Mouse (Mus musculus) bone marrow, adult 2 months (tissue): ENCODE measurements around the gene Cpsf7. TPM values are rescaled to one million over a fixed set of nuclear protein-coding genes. Genes with fewer than 3 reads are reported as not detected.
A peak's percentile ranks its signal among the peaks of the same experiment; 100 is the strongest.

Experiments
- H3K27ac ChIP-seq: fragments of 200-500 bp; 2 replicates; pipeline ENCODE4 v1.5.1; 2012; ENCODE audit warnings: low read depth, mild to moderate bottlenecking, control low read depth, inconsistent platforms, low read length; ENCODE audit not compliant: control insufficient read depth, poor library complexity, insufficient read depth
- H3K4me1 ChIP-seq: fragments of 200-500 bp; 2 replicates; pipeline ENCODE4 v1.6.1; 2011; ENCODE audit warnings: low read length; ENCODE audit not compliant: control insufficient read depth, insufficient read depth
- H3K4me3 ChIP-seq: fragments of 200-500 bp; replicated peaks from 2 replicates; pipeline ENCODE3; 2011; ENCODE audit warnings: mild to moderate bottlenecking, low read depth, low read length, control low read depth; ENCODE audit not compliant: control insufficient read depth
- CTCF ChIP-seq: fragments of 200-500 bp; IDR thresholded peaks from 2 replicates; pipeline ENCODE4 v1.5.1; 2011; ENCODE audit warnings: low read length, control low read depth; ENCODE audit not compliant: control insufficient read depth, insufficient read depth
- POLR2A ChIP-seq: fragments of 200-500 bp; IDR thresholded peaks from 2 replicates; pipeline ENCODE4 v1.6.1; 2011; ENCODE audit warnings: low read depth, mild to moderate bottlenecking, control low read depth, low read length, borderline replicate concordance; ENCODE audit not compliant: control insufficient read depth
- WGBS: fragments of 180-500 bp; shearing (Covaris S2); methylation state at CpG from one replicate; pipeline ENCODE4 v1.1.7; 2018; 5-methylcytosine and 5-hydroxymethylcytosine counted together
- polyA plus RNA-seq: library from polyadenylated mRNA; stranded (reverse); fragments of >200 nt; gene quantifications from 2 replicates; pipeline ENCODE4 v1.2.4, GENCODE M21; 2011; ENCODE audit warnings: low replicate concordance; ENCODE audit not compliant: missing spikeins, insufficient read depth, insufficient read length

Cpsf7 gene
- 46.7 and 87.1 TPM in 2 replicates for polyA plus RNA-seq

DNA sequence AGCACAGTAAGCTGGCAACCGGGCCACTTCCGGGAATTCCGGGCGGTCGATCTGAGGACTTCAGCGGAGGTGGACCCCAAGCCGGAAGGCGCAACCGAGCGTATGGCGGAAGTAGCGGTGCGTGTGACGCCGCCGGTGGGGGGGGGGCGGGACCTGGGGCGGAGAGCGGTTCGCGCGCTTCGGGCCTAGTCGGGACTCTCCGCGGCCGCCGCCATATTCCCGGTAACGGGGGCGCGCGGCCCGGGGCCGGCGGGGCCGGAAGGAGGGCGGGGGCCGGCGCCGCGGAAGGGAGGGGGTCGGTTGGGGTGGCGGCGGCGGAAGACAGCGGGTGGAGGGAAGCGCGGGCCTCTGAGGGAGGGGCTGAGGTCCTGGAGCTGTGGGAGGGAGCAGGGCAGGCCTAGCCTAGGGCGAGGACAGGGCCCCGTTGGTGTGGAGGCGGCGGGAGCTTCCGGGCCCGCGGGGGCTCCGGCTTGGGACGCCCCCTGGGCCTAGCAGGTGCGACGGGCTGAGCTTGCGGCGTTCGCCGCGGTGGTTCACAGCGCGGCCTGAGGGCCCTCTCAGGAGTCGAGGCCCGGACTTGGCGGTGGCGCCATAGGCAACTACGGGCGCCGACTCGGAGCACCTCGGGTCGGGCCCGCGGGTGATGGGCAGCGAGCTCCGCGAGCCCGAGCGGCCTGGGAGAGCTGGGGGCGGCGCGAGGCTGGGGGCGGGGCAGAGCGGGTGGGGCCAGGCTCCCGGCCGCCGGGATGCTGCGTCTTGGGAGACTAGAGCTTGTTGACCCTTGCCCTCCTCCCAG is at the start of gene Cpsf7:
Cpsf7 (plus strand) TSS at position 161 of the 796 bp plus-strand sequence.
- Histone ChIP-seq H3K4me1 (peaks cover 1% of the 10 kb centered on the region), H3K4me3 (peak within 1 kb of the TSS; percentile 100), H3K27ac (peak within 1 kb of the TSS; percentile 98)
- WGBS, result under 1% methylated on average over 89 of the region's 93 CpGs
- TF ChIP-seq POLR2A (peak; percentile 68; the same call in 1 of the 2 replicates), CTCF (no peak)

GRCm38 (mm10) chr19:10479541-10479940 is 45.5 kb upstream of the Cpsf7 start:
- Histone ChIP-seq H3K4me3 (no peak overlapping the region), H3K27ac (no peak overlapping the region), H3K4me1 (no peaks in the 10 kb centered on the region)
- no peak for TF ChIP-seq CTCF
- TF ChIP-seq POLR2A, result no peak
- WGBS, result 44% methylated on average over 4 of the region's 4 CpGs

GRCm38 (mm10) chr19:10482703-10483102 is 42.4 kb upstream of the Cpsf7 start, which contains the start of gene Ppp1r32:
TSS of gene Ppp1r32 (minus strand) at chr19:10482928.
- WGBS, result 53% methylated on average over 6 of the region's 6 CpGs
- Histone ChIP-seq H3K4me1 (no peaks in the 10 kb centered on the region), H3K4me3 (no peak within 1 kb of the TSS), H3K27ac (no peak within 1 kb of the TSS)
- no peak for TF ChIP-seq CTCF

- H3K4me1 ChIP-seq, result no peaks in the 10 kb centered on the region
- TF ChIP-seq POLR2A (no peak), CTCF (peak; percentile 67)
- WGBS, result 29% methylated on average over 9 of the region's 9 CpGs
- no peak overlapping the region for H3K4me3 ChIP-seq
- H3K27ac ChIP-seq, result no peak overlapping the region
Measured at GRCm38 (mm10) chr19:10486264-10486738, 38.8 kb upstream of the Cpsf7 start.

GRCm38 (mm10) chr19:10495670-10496069 is 29.4 kb upstream of the Cpsf7 start:
- 86% methylated on average over 1 of the region's 1 CpGs for WGBS
- H3K27ac ChIP-seq, result no peak overlapping the region
- TF ChIP-seq POLR2A (no peak), CTCF (no peak)
- H3K4me1 ChIP-seq, result no peaks in the 10 kb centered on the region
- no peak overlapping the region for H3K4me3 ChIP-seq

- TF ChIP-seq CTCF, result no peak
- TF ChIP-seq POLR2A, result no peak
- Histone ChIP-seq H3K4me3 (no peak overlapping the region), H3K27ac (no peak overlapping the region), H3K4me1 (no peaks in the 10 kb centered on the region)
- WGBS, result 79% methylated on average over 2 of the region's 2 CpGs
Measured at GRCm38 (mm10) chr19:10496976-10497375, 28.1 kb upstream of the Cpsf7 start.

GRCm38 (mm10) chr19:10497512-10498160 is 27.4 kb upstream of the Cpsf7 start:
- 23% methylated on average over 8 of the region's 8 CpGs for WGBS
- H3K4me1 ChIP-seq, result no peaks in the 10 kb centered on the region
- H3K4me3 ChIP-seq, result no peak overlapping the region
- H3K27ac ChIP-seq, result no peak overlapping the region
- TF ChIP-seq POLR2A (no peak), CTCF (no peak)

- H3K4me3 ChIP-seq, result no peak overlapping the region
- H3K27ac ChIP-seq, result no peak overlapping the region
- 88% methylated on average over 8 of the region's 8 CpGs for WGBS
- H3K4me1 ChIP-seq, result no peaks in the 10 kb centered on the region
- no peak for TF ChIP-seq CTCF
- no peak for TF ChIP-seq POLR2A
Measured at GRCm38 (mm10) chr19:10500581-10500980, 24.5 kb upstream of the Cpsf7 start.

DNA sequence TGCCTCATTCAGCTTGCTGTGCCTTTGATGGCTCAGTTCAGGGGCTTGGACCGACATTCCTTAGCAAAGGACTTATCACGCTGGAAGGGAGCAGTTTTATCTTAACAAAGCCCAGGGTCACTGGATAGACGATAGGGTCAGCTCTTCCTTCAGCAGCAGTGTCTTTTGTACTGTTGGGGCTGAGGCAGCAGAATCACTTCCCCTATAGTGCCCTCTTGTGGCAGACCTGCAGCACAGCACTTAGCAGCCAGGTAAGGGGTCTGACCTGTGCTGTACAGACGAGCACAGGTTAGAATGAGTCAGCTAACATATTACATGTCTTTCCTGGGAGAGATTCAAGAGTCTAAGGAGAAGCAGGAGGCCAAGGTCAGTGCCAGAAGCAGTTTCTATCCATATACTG is 22.5 kb upstream of the Cpsf7 start:
- WGBS, result 26% methylated on average over 4 of the region's 4 CpGs
- H3K4me1 ChIP-seq, result no peaks in the 10 kb centered on the region
- H3K27ac ChIP-seq, result no peak overlapping the region
- TF ChIP-seq CTCF (peak; percentile 94), POLR2A (no peak)
- no peak overlapping the region for H3K4me3 ChIP-seq
